Mouse (Mus musculus) heart, postnatal 14 days (tissue): ENCODE data around the gene Col6a1. TPM values are rescaled to one million over a fixed set of nuclear protein-coding genes. Genes with fewer than 3 reads are reported as not detected.

ENCODE experiments used
- DNase-seq, 2 experiments: peaks; one replicate each; pipeline ENCODE4 v3.0.0; 2021 to 2022
- intact Hi-C: fragments of 180-260 bp; cut with DNase I; formaldehyde crosslinking; loops from one replicate; pipeline ENCODE4 v1.15.1; 2025
- total RNA-seq, 2 experiments: library from RNA; stranded (reverse); gene quantifications; 2 replicates each; pipeline ENCODE4 v1.2.3; 2021

Gene Col6a1
- total RNA-seq, 2 experiments from 2014 or later: 142 to 151 TPM

GRCm38 (mm10) chr10:76683461-76683860 lies 42.5 kb downstream of the Col6a1 start:
- DNase-seq: no peak
- intact Hi-C loops: no loop called here

DNA sequence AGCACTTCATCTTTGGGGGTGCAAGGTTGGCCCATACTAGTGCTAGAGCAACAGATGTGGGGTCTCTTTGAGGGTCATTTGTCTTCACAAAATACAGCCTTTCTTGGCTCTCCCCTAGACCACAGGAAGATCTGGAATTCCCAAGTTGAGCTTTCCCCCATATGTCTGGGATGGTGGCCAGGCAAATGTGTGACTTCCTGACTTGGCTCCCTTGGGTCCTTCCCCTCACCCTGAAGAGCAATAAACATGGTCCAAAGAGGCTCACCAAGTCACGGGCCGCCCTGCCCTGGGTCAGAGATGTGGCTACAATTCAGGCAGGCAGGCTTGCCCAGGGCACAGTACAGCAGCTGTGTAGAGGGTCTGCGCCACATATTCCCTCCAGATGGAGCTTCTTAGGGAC lies 44.1 kb downstream of the Col6a1 start:
- peak; percentile 38 to 61 for DNase-seq
- intact Hi-C loops: no loop called here

DNA sequence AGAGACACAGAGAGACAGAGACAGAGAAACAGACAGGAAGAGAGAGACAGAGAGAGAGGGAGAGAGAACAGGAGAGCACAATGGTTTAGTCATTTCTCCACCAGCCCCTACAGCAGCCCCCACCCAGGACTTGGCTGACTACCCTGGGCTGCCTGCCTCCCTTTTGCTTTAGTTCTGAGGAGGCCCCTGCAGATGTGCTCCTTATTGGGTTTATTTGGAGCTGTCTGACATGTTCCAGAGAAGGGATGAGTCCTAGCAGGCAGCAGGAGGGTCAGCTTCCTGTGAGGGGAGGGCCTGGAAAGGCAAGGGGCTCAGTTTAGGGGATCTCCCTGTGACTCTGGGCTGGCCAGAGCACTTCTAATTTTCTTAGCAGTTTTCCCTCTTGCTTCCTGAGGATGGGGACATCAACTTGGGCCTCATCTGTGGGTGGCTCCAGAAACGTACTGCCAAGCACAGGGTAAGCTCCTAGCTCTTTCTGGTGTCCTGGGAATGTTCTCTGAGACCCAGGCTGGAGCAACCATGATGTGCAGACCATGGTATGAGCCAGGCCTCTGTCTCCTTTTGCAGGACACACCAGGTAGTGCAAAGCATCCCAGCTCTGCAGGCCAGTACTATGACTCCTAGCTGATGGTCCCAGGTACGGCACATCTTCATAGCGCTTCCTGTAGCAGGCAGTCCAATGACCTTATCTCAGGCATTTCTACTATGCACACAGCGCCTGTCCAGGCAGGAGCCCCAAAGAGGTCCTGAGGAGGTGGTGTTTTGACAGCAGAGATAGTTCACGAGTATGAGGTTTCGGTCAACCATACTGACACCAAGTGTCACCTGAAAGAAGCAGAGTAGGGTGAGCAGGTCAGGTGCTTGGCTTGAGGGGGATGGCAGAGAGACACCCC lies 45.0 kb downstream of the Col6a1 start:
- DNase-seq: no peak
- intact Hi-C loops: no loop called here

GRCm38 (mm10) chr10:76678122-76678521 lies 47.8 kb downstream of the Col6a1 start:
- peak; percentile 51 to 56 for DNase-seq

GRCm38 (mm10) chr10:76675268-76675667 lies 50.7 kb downstream of the Col6a1 start:
- DNase-seq: no peak
- intact Hi-C loops: no loop called here

More at GRCm38 (mm10) chr10:76678122-76678521, 47.8 kb downstream of the Col6a1 start:
- intact Hi-C loops: no loop called here

- intact Hi-C loops: no loop called here
Observed at GRCm38 (mm10) chr10:76674581-76674980, 51.4 kb downstream of the Col6a1 start.

GRCm38 (mm10) chr10:76671939-76672338 lies 54.0 kb downstream of the Col6a1 start:
- intact Hi-C loops: no loop called here
- no peak for DNase-seq

More at GRCm38 (mm10) chr10:76674581-76674980, 51.4 kb downstream of the Col6a1 start:
- DNase-seq: no peak

GRCm38 (mm10) chr10:76668947-76669284 lies 57.1 kb downstream of the Col6a1 start:
- DNase-seq: peak; percentile 53 to 59
- intact Hi-C loops: no loop called here

DNA sequence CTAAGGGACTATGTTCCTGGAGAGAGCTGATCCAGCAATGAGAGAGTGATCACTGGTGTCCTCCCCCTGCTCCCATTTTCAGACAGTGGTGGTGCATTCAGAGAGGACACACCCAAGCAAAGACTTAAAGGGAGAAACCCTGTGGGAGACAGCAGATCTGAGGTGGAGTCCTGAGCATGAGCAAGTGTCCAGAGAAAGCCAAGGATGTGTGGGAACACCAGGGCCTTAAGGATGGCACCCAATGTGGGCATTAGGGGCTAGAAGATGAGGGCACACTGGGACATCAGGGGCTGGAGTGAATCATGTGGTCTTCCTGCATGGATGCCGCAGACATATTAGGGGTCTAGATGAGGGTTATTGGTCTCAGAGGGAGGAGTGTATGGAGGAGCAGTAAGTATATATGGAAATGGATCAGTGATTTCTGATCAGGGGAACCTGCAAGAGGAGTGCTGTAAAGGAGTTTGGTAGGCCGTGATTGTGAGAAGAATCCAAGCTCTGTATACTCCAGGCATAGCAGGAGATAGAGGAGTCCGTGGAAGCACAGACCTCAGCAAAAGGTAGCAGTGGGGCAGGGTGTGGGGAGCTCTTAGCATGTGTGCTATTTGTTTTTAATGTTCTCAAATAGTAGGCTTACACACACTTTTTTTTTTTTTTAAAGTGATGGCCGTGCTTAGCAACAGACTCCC lies 57.6 kb downstream of the Col6a1 start:
- no peak for DNase-seq
- intact Hi-C loops: no loop called here

- intact Hi-C loops: no loop called here
Observed at GRCm38 (mm10) chr10:76667197-76667805, 58.7 kb downstream of the Col6a1 start.

GRCm38 (mm10) chr10:76665551-76665950 lies 60.4 kb downstream of the Col6a1 start:
- no peak for DNase-seq
- intact Hi-C loops: no loop called here

More at GRCm38 (mm10) chr10:76667197-76667805, 58.7 kb downstream of the Col6a1 start:
- DNase-seq: no peak

- peak; percentile 80 to 81 for DNase-seq
- intact Hi-C loops: no loop called here
Observed at GRCm38 (mm10) chr10:76664156-76665115, 61.5 kb downstream of the Col6a1 start.

Other genes starting within 250 kb of the Col6a1 start
- 1 to 10 TPM; 5.7 to 6.3 TPM for gene Lss, start 194.6 kb downstream of the Col6a1 start, total RNA-seq
- not detected for gene Spatc1l, start 163.9 kb downstream of the Col6a1 start, total RNA-seq
- gene Ftcd, start 150.5 kb downstream of the Col6a1 start, total RNA-seq: under 1 TPM in 1 of 2 experiments, not detected in 1; 0.12 TPM
- gene Col6a2, start 102.5 kb downstream of the Col6a1 start, total RNA-seq: 100 to 1,000 TPM; 169 to 173 TPM
- gene Pcbp3, start 235.7 kb upstream of the Col6a1 start, total RNA-seq: 1 to 10 TPM; 7.7 TPM